Mouse (Mus musculus): ENCODE measurements around the gene Nup210.

Gene Nup210

DNA sequence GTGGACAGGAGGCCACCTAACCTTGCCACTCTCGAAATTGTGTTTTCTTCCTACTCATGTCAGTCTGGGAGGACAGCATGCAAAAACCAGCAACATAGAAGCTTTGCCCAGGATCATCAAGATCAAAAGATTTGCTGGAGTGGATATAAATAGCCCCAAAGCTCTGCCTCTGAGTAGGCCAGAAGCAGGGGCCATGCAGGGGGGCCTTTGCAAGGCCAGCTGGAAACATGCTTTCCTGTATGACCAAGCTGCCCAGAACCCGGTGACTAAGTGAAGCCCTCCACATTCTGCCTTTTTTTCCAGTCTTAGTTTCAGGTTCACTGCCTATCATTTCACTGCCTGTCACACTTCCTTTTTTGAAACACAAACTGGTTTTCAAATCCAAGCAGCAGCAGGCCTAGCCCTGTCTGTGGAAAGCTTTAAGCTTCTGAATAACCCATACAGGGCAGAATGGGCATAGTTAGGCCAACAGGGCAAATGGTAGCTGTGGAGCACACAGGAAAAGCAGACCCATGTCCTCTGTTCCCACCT, 147.2 kb downstream of the Nup210 start:
- DNase-seq (ENCODE audit: low spot score in 2 of 2): no peak
